Mouse (Mus musculus): Measurements from ENCODE around the gene Alg5.
"Not testable (repeated sequence)": the region's sequence is repeated elsewhere in the genome, so short reads cannot be mapped to it uniquely, and the experiment has no call there.

Alg5 gene

GRCm38 (mm10) chr3:54736101-54736927 lies 975 bp downstream of the Alg5 start:
- DNase-seq (ENCODE audit: low spot score in 2 of 2) = no peak

- no peak for DNase-seq (ENCODE audit: low spot score in 2 of 2)
Measured at GRCm38 (mm10) chr3:54737317-54737716, 2.0 kb downstream of the Alg5 start.

- no peak for DNase-seq (ENCODE audit: low spot score in 2 of 2)
Measured at GRCm38 (mm10) chr3:54741965-54742364, 6.6 kb downstream of the Alg5 start.

GRCm38 (mm10) chr3:54745799-54746198 lies 10.5 kb downstream of the Alg5 start:
- DNase-seq (ENCODE audit: low spot score in 2 of 2) = no peak

GRCm38 (mm10) chr3:54753411-54753810 lies 18.1 kb downstream of the Alg5 start:
- no peak for DNase-seq (ENCODE audit: low spot score in 2 of 2)

GRCm38 (mm10) chr3:54755145-54756041 lies 20.1 kb downstream of the Alg5 start, which contains the start of gene Smad9:
TSS of gene Smad9 (plus strand) at chr3:54755582.
- DNase-seq (ENCODE audit: low spot score in 2 of 2) = peak; percentile 46 to 49

GRCm38 (mm10) chr3:54756058-54756457 lies 20.7 kb downstream of the Alg5 start:
- peak; percentile 32 to 35 for DNase-seq (ENCODE audit: low spot score in 2 of 2)

GRCm38 (mm10) chr3:54757446-54757845 lies 22.1 kb downstream of the Alg5 start:
- DNase-seq (ENCODE audit: low spot score in 2 of 2) = no peak

GRCm38 (mm10) chr3:54759211-54759610 lies 23.9 kb downstream of the Alg5 start:
- DNase-seq (ENCODE audit: low spot score in 2 of 2) = no peak

GRCm38 (mm10) chr3:54760321-54761115 lies 25.2 kb downstream of the Alg5 start:
- no peak for DNase-seq (ENCODE audit: low spot score in 2 of 2)

GRCm38 (mm10) chr3:54761258-54761657 lies 25.9 kb downstream of the Alg5 start:
- no peak for DNase-seq (ENCODE audit: low spot score in 2 of 2)

GRCm38 (mm10) chr3:54764418-54764817 lies 29.1 kb downstream of the Alg5 start:
- DNase-seq (ENCODE audit: low spot score in 2 of 2) = peak; percentile 7 to 31

GRCm38 (mm10) chr3:54765521-54765920 lies 30.2 kb downstream of the Alg5 start:
- DNase-seq (ENCODE audit: low spot score in 2 of 2) = not testable (repeated sequence)

- DNase-seq (ENCODE audit: low spot score in 2 of 2) = no peak
Measured at GRCm38 (mm10) chr3:54766034-54766433, 30.7 kb downstream of the Alg5 start.

- no peak for DNase-seq (ENCODE audit: low spot score in 2 of 2)
Measured at GRCm38 (mm10) chr3:54766811-54767210, 31.5 kb downstream of the Alg5 start.

GRCm38 (mm10) chr3:54768592-54768991 lies 33.3 kb downstream of the Alg5 start:
- no peak for DNase-seq (ENCODE audit: low spot score in 2 of 2)

GRCm38 (mm10) chr3:54769349-54770275 lies 34.3 kb downstream of the Alg5 start:
- no peak for DNase-seq (ENCODE audit: low spot score in 2 of 2)

GRCm38 (mm10) chr3:54773613-54774012 lies 38.3 kb downstream of the Alg5 start:
- DNase-seq (ENCODE audit: low spot score in 2 of 2) = no peak

- no peak for DNase-seq (ENCODE audit: low spot score in 2 of 2)
Measured at GRCm38 (mm10) chr3:54775989-54776631, 40.8 kb downstream of the Alg5 start.

- no peak for DNase-seq (ENCODE audit: low spot score in 2 of 2)
Measured at GRCm38 (mm10) chr3:54790601-54791000, 55.3 kb downstream of the Alg5 start.
